Mouse (Mus musculus): ENCODE results near the gene Olfr313. TPM values are rescaled to one million over a fixed set of nuclear protein-coding genes. Genes with fewer than 3 reads are reported as not detected.
A peak's percentile ranks its signal among the peaks of the same experiment; 100 is the strongest.
"Not testable (repeated sequence)": the region's sequence is repeated elsewhere in the genome, so short reads cannot be mapped to it uniquely, and the experiment has no call there.

The Olfr313 gene
- total RNA-seq (2021) = not detected
- long read RNA-seq, experiment 1 = 0 reads
- long read RNA-seq, experiment 2 = 0 reads

GRCm38 (mm10) chr11:58814700-58815099, at the start of gene Olfr313:
Olfr313 (plus strand) TSS chr11:58815000.
- not testable (repeated sequence) for DNase-seq

GRCm38 (mm10) chr11:58772888-58773287, 41.9 kb upstream of the Olfr313 start, which contains the start of gene Olfr315:
Olfr315 (plus strand) TSS chr11:58773188.
- DNase-seq = no peak

GRCm38 (mm10) chr11:58782480-58783089, 32.2 kb upstream of the Olfr313 start, which contains the start of gene Olfr314:
Olfr314 (plus strand) TSS chr11:58782952.
- no peak for DNase-seq

GRCm38 (mm10) chr11:58784182-58784581, 30.6 kb upstream of the Olfr313 start:
- DNase-seq = no peak

GRCm38 (mm10) chr11:58787651-58788050, 27.1 kb upstream of the Olfr313 start:
- no peak for DNase-seq

- no peak for DNase-seq
Observed at GRCm38 (mm10) chr11:58788346-58788745, 26.5 kb upstream of the Olfr313 start.

- no peak for DNase-seq
Observed at GRCm38 (mm10) chr11:58789532-58789931, 25.3 kb upstream of the Olfr313 start.

- DNase-seq = no peak
Observed at GRCm38 (mm10) chr11:58790053-58790452, 24.7 kb upstream of the Olfr313 start.

- no peak for DNase-seq
Observed at GRCm38 (mm10) chr11:58790646-58791045, 24.2 kb upstream of the Olfr313 start.

GRCm38 (mm10) chr11:58795856-58796255, 18.9 kb upstream of the Olfr313 start:
- no peak for DNase-seq

GRCm38 (mm10) chr11:58796850-58797249, 17.9 kb upstream of the Olfr313 start:
- DNase-seq = peak; percentile 14

- DNase-seq = no peak
Observed at GRCm38 (mm10) chr11:58799747-58800146, 15.1 kb upstream of the Olfr313 start.

GRCm38 (mm10) chr11:58801558-58802228, 13.1 kb upstream of the Olfr313 start, which contains the start of gene Fam183b:
Fam183b (minus strand) TSS chr11:58801960.
- DNase-seq = no peak

- DNase-seq = no peak
Observed at GRCm38 (mm10) chr11:58803871-58804270, 10.9 kb upstream of the Olfr313 start.

GRCm38 (mm10) chr11:58804393-58804792, 10.4 kb upstream of the Olfr313 start:
- no peak for DNase-seq

GRCm38 (mm10) chr11:58812001-58812400, 2.8 kb upstream of the Olfr313 start:
- no peak for DNase-seq

GRCm38 (mm10) chr11:58815676-58816075, 876 bp downstream of the Olfr313 start:
- no peak for DNase-seq

GRCm38 (mm10) chr11:58828937-58829336, 14.1 kb downstream of the Olfr313 start, which contains the start of gene Olfr312:
Olfr312 (plus strand) TSS chr11:58829237.
- not testable (repeated sequence) for DNase-seq

GRCm38 (mm10) chr11:58829764-58830163, 15.0 kb downstream of the Olfr313 start:
- no peak for DNase-seq

GRCm38 (mm10) chr11:58832541-58832940, 17.7 kb downstream of the Olfr313 start:
- DNase-seq = not testable (repeated sequence)

- not testable (repeated sequence) for DNase-seq
Observed at GRCm38 (mm10) chr11:58838951-58839350, 24.2 kb downstream of the Olfr313 start, which contains the start of gene Olfr311. Olfr311 (plus strand) TSS chr11:58839251.

GRCm38 (mm10) chr11:58846919-58847461, 32.2 kb downstream of the Olfr313 start, which contains the start of gene Gm12258:
Gm12258 (plus strand) TSS chr11:58847158.
- DNase-seq = peak; percentile 64

- no peak for DNase-seq
Observed at GRCm38 (mm10) chr11:58847636-58848035, 32.8 kb downstream of the Olfr313 start.
